Comparison of ENCODE assay signal across 9 mouse cellular contexts in genomic region chr12:105563726-105564275, GRCm38 (mm10). TPM values are rescaled to one million over a fixed set of nuclear protein-coding genes. Genes with fewer than 3 reads are reported as not detected.
DNase-seq lines count a peak whose midpoint lies in the region; ATAC-seq lines count a peak whose summit lies in the region.
"Had no signal": no experiment of that assay in that cellular context is flagged by ENCODE, and none has a peak within 500 bp of the region (broad histone marks: within the 10 kb centered on the region; RNA-seq: fewer than 3 reads in every experiment).

No protein-coding gene starts in this region.

- peaks cover 40% of the 10 kb centered on the region for H3K4me1 ChIP-seq in heart, embryonic 13.5 days
- H3K4me1 ChIP-seq in hindbrain, embryonic 13.5 days (replicated peaks) = peaks cover 24% of the 10 kb centered on the region
- peaks cover 10% of the 10 kb centered on the region; the same call in 1 of the 2 replicates for H3K4me1 ChIP-seq in midbrain, embryonic 14.5 days (ENCODE audit: control insufficient read depth, insufficient read depth, low read length)
- H3K4me1 ChIP-seq: liver, embryonic 15.5 days had no signal

- no peak for ATAC-seq in heart, embryonic 13.5 days (ENCODE audit: extremely low read depth, insufficient number of reproducible peaks, low FRiP score, low TSS enrichment)
- no peak for ATAC-seq in hindbrain, embryonic 13.5 days (ENCODE audit: low FRiP score)
- no peak for ATAC-seq in midbrain, embryonic 14.5 days (ENCODE audit: low FRiP score, low TSS enrichment)

- peak overlapping the region; percentile 60 for H3K9ac ChIP-seq in heart, embryonic 13.5 days
- peak overlapping the region; percentile 51 for H3K9ac ChIP-seq in hindbrain, embryonic 13.5 days
- H3K9ac ChIP-seq in midbrain, embryonic 14.5 days (replicated peaks; ENCODE audit: low read length) = no peak overlapping the region; the same call in 1 of the 2 replicates
- H3K9ac ChIP-seq: liver, embryonic 15.5 days had no signal

- 10% methylated on average over 25 of the region's 25 CpGs for WGBS in heart, embryonic 13.5 days
- WGBS in hindbrain, embryonic 13.5 days = 10% methylated on average over 25 of the region's 25 CpGs
- 11% methylated on average over 25 of the region's 25 CpGs for WGBS in midbrain, embryonic 14.5 days

- peaks cover 52% of the 10 kb centered on the region for H3K27me3 ChIP-seq in heart, embryonic 13.5 days (replicated peaks)
- H3K27me3 ChIP-seq in hindbrain, embryonic 13.5 days = peaks cover 54% of the 10 kb centered on the region
- peaks cover 33% of the 10 kb centered on the region for H3K27me3 ChIP-seq in midbrain, embryonic 14.5 days (ENCODE audit: control insufficient read depth, insufficient read depth, low read length)

- H3K4me3 ChIP-seq in heart, embryonic 13.5 days = peak overlapping the region; percentile 44
- H3K4me3 ChIP-seq in hindbrain, embryonic 13.5 days = peak overlapping the region; percentile 38
- H3K4me3 ChIP-seq in midbrain, embryonic 14.5 days (replicated peaks; ENCODE audit: low read depth, low read length) = peak overlapping the region; percentile 30
- H3K4me3 ChIP-seq: liver, embryonic 15.5 days had no signal

- peak overlapping the region; percentile 66 for H3K4me2 ChIP-seq in heart, embryonic 13.5 days
- peak overlapping the region; percentile 69 for H3K4me2 ChIP-seq in hindbrain, embryonic 13.5 days
- H3K4me2 ChIP-seq in midbrain, embryonic 14.5 days (ENCODE audit: low read length) = peak overlapping the region; percentile 56

- DNase-seq in heart, postnatal 36 days = no peak
- DNase-seq in R1 (ENCODE audit: low read depth, low spot score) = peak; percentile 73
- DNase-seq in midbrain, embryonic 14.5 days = peak; percentile 53
- DNase-seq in layer of hippocampus, adult 11-12 months (ENCODE audit: low spot score) = no peak
- DNase-seq in left cerebral cortex, adult 11 months (ENCODE audit: low spot score) = no peak
- no peak for DNase-seq in urinary bladder, postnatal 25 days (ENCODE audit: low spot score)

- intact Hi-C loops in heart, postnatal 36 days (cut with DNase I) = loop anchor here (2.0 kb wide), 1 partner anchor 41 kb away; no protein-coding TSS in a partner anchor

- peaks cover 9% of the 10 kb centered on the region for H3K9me3 ChIP-seq in heart, embryonic 13.5 days
- peaks cover 7% of the 10 kb centered on the region; the same call in 1 of the 2 replicates for H3K9me3 ChIP-seq in hindbrain, embryonic 13.5 days
- no peaks in the 10 kb centered on the region for H3K9me3 ChIP-seq in midbrain, embryonic 14.5 days (ENCODE audit: control insufficient read depth, low read length)
- H3K9me3 ChIP-seq: liver, embryonic 15.5 days had no signal

- no peak overlapping the region for H3K27ac ChIP-seq in heart, embryonic 13.5 days (replicated peaks)
- no peak overlapping the region for H3K27ac ChIP-seq in hindbrain, embryonic 13.5 days
- no peak overlapping the region for H3K27ac ChIP-seq in midbrain, embryonic 14.5 days (replicated peaks; ENCODE audit: low read depth, low read length)
- H3K27ac ChIP-seq: liver, embryonic 15.5 days had no signal

- H3K36me3 ChIP-seq in heart, embryonic 13.5 days = no peaks in the 10 kb centered on the region
- H3K36me3 ChIP-seq in hindbrain, embryonic 13.5 days = no peaks in the 10 kb centered on the region
- no peaks in the 10 kb centered on the region for H3K36me3 ChIP-seq in midbrain, embryonic 14.5 days (ENCODE audit: control insufficient read depth, insufficient read depth, low read length)
- H3K36me3 ChIP-seq: liver, embryonic 15.5 days had no signal

RNA-seq across cellular contexts. Expression of gene Bdkrb2, which starts 0.8 kb away (rescaled TPM):
- polyA plus RNA-seq in heart, embryonic 13.5 days (2015; fragmentation: Nextera tagmentation; extraction: Ambion mirVana) = 0.91 and 1.1 TPM in 2 replicates
- under 1 TPM; 0.38 to 0.56 TPM for total RNA-seq in heart, postnatal 36 days (2021)
- polyA plus RNA-seq in hindbrain, embryonic 13.5 days (2015; fragmentation: Nextera tagmentation; extraction: Ambion mirVana) = 1.6 and 1.7 TPM in 2 replicates
- polyA plus RNA-seq in midbrain, embryonic 14.5 days (2014; fragmentation: Nextera tagmentation; extraction: Ambion mirVana) = 0.36 and 0.49 TPM in 2 replicates

RNA-seq across cellular contexts. Expression of gene Bdkrb1, which starts 39.1 kb away (rescaled TPM):
- polyA plus RNA-seq in heart, embryonic 13.5 days (2015; fragmentation: Nextera tagmentation; extraction: Ambion mirVana) = not detected in 2 replicates
- not detected for total RNA-seq in heart, postnatal 36 days (2021)
- 0.25 TPM in 1 of 2 replicates, not detected in the other for polyA plus RNA-seq in hindbrain, embryonic 13.5 days (2015; fragmentation: Nextera tagmentation; extraction: Ambion mirVana)
- not detected in 2 replicates for polyA plus RNA-seq in midbrain, embryonic 14.5 days (2014; fragmentation: Nextera tagmentation; extraction: Ambion mirVana)
- polyA plus RNA-seq: liver, embryonic 15.5 days had no signal

Comparison
In these comparisons a context has a peak if more than half of its experiments do, and no peak if none do; other contexts are left out.
1. DNase-seq: peak in R1 (single experiment) and midbrain, embryonic 14.5 days (single experiment); none in heart, postnatal 36 days (0 of 2), layer of hippocampus, adult 11-12 months (single experiment), left cerebral cortex, adult 11 months (single experiment) and urinary bladder, postnatal 25 days (single experiment).
2. Peak in every context shown above with its lines, with median percentiles within 50 percentile points of each other: H3K4me2 ChIP-seq and H3K4me3 ChIP-seq.